Mouse (Mus musculus) lung, postnatal 25 days (tissue): ENCODE data around the gene Htr1f.
"Not testable (repeated sequence)": the region's sequence is repeated elsewhere in the genome, so short reads cannot be mapped to it uniquely, and the experiment has no call there.

Experiments
- DNase-seq: peaks from one replicate; pipeline ENCODE4 v3.0.0; 2022; ENCODE audit warnings: low spot score

Htr1f gene

GRCm38 (mm10) chr16:65105184-65105931, at the start of gene Htr1f:
Gene Htr1f (minus strand): TSS chr16:65105854.
- no peak for DNase-seq

DNA sequence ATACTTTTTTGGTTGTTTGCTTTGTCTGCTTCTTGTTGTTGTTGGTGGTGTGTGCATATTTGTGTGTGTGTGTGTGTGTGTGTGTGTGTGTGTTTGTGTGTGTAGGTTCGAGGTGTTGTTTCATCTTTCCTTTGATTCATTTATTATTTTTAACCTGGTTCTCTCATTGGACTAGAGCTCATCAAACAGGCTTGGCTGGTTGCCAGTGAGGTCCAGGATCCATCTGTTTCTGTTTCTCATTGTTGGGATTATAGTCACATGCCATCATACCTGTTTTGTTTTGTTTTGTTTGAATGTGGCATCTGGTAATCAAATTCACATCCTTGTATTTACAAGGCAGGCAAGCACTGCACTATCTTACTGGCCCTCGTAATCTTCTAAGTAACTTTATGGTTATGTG, 34.1 kb upstream of the Htr1f start:
- DNase-seq = no peak

DNA sequence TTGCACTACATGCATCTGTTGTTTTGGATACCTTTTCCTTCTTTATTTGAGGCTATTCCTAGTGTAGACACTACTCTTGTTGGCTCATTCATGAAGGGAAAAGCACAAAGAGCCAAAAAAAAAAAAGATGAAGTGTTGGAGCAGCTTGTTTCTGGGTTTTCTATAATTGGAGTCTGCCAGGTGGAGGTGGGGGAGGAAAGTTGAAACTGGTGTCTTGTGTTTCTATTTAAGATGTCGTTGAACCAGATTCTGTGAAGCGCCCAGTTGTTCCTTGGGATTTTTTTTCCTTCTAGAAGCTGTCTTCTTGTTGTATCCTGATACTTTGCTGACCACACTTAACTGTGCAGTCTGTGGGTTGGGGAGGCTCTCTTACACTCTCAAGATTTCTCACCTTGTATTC, 23.7 kb upstream of the Htr1f start:
- DNase-seq = no peak

DNA sequence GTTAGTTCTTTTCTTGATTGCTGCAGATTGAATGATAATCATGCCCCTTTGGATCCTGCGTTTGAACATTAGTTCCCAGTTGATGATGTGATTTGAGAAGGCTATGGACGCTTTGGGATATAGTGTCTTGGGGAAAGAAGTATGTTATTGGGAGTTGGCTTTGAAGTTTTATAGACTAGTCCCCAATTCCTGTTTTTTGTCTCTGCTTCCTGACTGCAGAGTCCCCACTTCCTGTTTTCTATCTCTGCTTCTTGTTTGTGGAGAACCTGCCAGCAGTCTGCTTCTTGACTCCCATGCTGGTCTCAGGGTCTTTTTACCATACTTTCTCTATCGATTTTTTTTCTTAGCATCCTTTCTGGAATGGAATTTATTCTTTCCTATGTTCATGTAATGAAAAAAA, 22.2 kb upstream of the Htr1f start:
- DNase-seq = no peak

GRCm38 (mm10) chr16:65112221-65112620, 6.6 kb upstream of the Htr1f start:
- DNase-seq = no peak

- no peak for DNase-seq
Observed at GRCm38 (mm10) chr16:65093552-65093951, 12.1 kb downstream of the Htr1f start.

GRCm38 (mm10) chr16:65083475-65083874, 22.2 kb downstream of the Htr1f start:
- no peak for DNase-seq

DNA sequence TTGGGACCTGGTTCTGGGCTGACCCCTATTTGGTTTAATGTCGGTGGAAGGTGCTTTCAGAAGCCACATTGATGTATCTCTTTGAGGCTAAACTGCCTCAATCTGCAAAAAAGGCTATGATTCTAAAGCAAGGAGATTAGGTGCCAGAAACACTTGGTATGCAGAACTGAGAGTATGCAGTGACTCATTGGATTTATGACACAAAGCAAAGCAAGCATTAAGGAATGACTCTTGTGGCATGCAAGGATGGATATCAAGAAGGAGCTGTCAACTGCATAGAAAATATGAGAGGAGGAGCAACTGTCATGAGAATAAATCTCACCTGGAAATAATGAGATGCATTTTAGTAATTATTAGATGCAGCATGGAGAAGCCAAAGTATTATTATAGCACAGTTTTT, 35.8 kb downstream of the Htr1f start:
- DNase-seq = no peak

- no peak for DNase-seq
Observed at GRCm38 (mm10) chr16:65066264-65066663, 39.4 kb downstream of the Htr1f start.

DNA sequence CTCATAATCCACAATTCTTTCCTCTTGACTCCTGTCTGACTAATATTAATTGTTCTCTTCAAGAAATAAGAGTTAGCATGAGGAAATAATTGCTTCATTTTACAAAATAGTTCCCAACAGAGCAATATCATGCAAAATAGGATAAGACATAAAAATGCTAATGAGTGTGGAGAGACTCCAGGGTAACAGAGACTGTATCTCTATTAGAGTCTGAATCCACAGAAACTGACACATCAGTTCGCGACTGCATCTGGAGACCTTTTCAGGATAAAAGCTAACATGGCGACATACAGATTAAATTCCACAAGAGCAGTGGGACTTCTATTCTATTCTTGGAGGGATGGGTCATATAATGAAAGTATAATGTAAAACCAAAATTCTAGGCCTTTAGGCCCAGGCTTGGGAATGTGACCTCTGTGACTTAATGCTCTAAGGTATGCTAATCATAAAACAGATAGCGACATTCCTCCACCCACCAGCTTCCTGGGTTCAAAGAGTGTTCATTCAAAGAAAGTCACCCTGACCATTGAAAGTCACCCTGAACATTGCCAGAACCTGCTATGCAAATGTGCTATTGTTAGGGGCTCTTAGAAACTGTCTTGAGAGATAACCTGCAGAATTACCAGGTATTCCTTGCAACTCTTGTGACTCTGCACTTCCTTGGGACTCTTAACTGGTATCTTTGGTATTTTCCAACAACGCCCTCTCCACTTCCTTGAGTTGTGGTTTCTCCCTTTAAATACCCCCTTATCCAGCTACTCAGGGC, 67.8 kb downstream of the Htr1f start:
- DNase-seq = not testable (repeated sequence)

GRCm38 (mm10) chr16:65029675-65030074, 76.0 kb downstream of the Htr1f start:
- no peak for DNase-seq

DNA sequence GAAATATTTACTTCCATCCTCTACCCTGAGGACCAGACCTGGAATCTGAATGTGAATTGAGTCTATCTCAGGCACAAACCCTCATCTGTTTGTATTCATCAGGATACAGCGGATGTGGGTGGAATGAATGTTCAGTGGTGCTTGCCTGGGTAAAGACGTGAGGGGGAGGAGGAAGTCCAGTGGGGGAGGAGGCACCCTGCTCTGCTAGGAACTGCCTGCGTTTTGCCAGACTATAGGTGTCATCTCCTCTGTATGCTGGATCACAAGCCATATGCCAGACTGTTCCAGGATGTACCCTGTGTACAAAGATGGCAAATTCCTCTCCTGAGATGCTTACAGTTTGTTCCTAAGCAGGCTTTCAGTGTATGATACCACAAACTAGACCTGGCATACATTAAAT, 83.3 kb downstream of the Htr1f start:
- no peak for DNase-seq

- no peak for DNase-seq
Observed at GRCm38 (mm10) chr16:65018710-65019109, 86.9 kb downstream of the Htr1f start.

DNA sequence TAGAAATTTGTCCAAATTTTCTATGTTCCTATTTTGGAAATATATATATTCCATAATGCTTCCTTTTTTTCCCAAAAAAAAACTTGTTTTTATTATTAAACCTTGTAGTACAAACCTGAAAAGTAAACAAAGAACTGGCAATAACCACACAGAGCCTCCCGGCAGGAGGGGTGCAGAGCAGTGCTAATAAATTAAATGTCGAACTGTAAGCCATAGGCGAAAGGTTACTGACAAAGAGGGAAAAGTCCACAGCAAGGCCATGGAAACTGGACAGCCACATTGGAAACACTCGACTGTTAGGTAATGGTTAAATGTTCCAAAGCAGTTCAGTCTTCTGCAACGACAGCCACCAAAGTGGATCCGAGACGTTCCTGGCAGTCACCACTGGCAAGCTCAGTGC, 87.5 kb downstream of the Htr1f start:
- DNase-seq = no peak

- DNase-seq = no peak
Observed at GRCm38 (mm10) chr16:65017566-65017965, 88.1 kb downstream of the Htr1f start.

- no peak for DNase-seq
Observed at GRCm38 (mm10) chr16:65015241-65015640, 90.4 kb downstream of the Htr1f start.

DNA sequence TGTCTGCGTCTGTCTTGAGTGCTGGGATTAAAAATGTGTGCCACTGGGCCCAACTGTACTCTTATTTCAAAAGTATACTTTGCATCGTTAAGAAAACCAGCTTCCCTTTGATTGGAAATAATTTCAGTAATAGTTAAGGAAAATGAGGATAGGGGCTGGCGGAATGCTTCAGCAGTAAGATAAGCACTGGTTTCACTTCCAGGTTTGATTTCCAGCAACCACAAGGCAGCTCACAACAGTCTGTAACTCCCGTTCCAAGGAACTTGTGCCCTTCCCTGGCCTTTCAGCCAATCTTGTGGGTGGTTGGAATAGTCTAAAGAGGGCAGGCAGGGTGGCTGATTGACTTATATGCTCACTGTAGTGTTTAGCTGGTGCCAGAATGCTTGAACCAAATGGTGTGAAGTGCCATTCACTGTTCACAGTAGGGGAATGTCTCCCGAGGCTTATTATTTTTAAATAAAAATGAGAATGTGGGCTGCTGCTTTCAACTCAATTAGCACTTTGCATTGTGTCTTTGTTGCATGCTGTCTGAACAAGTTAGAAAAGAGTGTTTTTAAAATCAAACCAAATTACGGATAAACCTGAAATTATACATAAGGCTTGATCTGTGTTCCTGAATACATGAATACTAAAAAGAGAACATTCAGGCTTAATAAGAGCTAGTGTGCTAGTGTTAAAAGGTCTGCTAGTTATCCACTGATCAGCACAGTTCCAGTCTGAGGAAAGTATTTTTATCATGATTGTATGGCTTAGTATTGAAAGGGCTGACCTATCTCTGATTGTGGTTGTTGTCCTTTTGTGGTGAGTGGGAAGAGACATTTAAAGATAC, 103.4 kb downstream of the Htr1f start:
- DNase-seq = no peak

- DNase-seq = no peak
Observed at GRCm38 (mm10) chr16:64989279-64989800, 116.3 kb downstream of the Htr1f start.

DNA sequence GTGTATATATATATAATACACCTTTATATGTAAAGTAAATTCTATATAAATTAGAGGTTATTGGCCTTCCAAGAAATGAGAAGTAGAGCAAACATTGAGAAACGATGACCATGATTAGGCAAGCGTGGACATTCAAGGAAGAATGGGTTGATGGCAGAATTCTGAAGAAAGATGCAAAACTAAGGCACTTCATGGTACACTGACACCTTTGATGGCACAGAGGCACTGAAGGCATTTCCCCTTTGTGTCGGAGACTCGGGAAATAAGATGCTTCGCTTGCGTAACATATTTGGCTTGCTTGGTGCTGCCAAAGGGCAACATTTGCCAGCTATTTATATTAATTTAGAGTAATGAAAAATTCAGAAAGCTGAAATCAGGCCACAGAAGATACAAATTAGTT, 118.1 kb downstream of the Htr1f start:
- DNase-seq = no peak

DNA sequence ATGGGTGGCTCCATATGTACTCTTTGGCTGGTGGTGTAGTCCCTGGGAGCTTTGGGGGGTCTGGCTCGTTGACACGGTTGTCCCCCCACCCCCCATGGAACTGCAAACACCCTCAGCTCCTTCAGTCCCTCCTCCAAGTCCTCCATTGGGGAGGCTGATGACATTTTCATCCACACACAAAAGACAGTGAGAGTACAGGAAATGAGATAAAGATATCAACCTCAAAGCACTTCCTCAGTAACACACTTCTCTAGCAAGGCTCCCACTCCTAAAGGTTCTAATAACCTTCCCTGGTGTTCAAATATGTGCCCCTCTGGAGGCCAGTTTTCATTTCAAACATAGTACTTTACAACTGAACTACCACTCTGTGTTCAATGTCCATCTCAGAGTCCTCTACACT, 118.6 kb downstream of the Htr1f start:
- DNase-seq = no peak

GRCm38 (mm10) chr16:64974636-64975035, 131.0 kb downstream of the Htr1f start:
- DNase-seq = no peak

DNA sequence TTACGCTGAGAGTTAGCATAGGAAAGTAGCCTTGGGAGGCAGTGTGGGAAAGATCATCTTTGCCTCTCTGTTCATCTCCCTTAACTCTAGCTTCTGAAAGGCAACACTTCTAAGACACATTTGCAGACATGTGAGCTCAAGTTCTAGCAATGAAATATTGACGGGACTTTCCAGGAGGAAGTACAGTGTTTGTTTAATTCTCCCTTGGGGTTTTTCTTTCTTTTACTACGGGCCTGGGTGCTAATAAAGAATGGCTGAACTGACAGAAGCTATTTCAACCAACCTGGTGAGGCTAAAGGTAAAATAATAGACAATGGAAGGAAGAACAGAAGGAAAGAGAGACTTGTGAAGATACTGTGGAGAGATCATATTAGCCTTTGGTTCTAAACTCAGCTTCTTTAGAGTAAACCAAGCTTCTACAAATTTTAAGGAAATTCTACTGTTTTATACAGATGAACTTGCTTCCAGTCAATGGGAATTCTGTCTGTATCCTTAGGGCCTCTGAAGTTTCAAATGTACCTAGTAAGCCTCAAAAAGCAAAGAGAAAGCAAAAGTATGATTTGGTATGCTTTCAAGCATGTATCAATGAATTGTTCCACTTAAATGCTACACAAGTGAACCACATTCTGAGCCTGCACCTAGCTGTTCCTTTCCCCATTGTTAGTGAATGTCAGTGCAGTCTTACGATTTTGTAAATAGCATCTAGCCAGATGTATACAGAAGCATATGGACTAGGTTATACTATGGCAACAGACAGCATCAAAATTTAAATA, 131.9 kb downstream of the Htr1f start:
- DNase-seq = no peak
